Mouse (Mus musculus) fat pad, adult 2 months (tissue): ENCODE data around the gene Nup210.
"Not testable (repeated sequence)": the region's sequence is repeated elsewhere in the genome, so short reads cannot be mapped to it uniquely, and the experiment has no call there.

Source experiments
- DNase-seq: peaks from one replicate; pipeline ENCODE4 v3.0.0-alpha.2; 2011; ENCODE audit warnings: low read depth, low spot score; ENCODE audit errors: extremely low read depth

Nup210 gene

GRCm38 (mm10) chr6:91145056-91145455 lies 28.4 kb upstream of the Nup210 start:
- DNase-seq: no peak

DNA sequence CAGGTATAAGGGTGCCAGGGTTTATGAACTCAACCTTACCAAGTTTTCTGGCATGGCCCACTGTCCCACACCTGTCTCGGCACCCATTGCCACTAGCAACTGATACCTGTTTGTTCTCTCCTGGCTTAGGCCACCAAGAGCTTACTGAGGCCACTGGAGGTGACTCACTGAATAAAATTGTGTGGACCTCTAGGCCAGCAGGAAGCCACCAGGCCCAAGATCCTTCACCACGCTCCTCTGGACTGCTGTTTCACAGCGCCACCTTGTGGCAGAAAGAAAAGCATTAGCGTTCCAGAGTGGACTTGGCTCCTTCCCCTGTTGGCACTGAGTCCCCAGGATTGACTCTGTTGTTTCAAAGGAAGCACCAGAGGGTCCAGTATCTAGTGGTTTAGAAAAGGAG lies 23.2 kb upstream of the Nup210 start:
- DNase-seq: no peak

DNA sequence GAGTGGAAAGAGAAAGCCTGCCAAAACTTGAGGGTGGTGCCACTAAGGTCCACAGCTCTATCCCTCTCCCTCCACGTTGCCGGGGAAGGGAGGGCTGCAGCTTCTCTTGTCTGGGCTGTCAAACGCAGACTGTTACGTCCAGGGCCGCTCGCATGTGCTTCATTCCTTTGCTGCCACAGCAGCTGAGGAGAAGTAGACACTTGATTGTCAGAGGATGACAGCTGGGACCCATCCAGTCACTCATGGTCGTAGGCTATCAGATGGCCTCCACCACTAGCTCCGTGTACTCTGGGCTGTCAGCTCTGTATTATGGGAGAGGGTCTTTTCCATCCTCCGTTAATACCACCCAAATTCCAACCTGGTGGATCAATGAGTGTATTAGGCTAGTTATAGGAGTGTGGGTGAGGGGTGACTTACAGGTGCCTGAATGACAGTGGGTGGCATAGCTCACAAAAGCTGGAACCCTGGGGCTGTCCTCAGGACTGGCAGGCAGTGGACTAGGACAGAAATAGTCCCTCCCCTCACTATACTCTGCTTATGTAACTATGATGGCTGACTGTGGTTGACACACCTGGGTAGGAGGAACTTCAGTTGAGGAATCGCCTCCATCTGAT lies 20.8 kb upstream of the Nup210 start:
- DNase-seq: no peak

DNA sequence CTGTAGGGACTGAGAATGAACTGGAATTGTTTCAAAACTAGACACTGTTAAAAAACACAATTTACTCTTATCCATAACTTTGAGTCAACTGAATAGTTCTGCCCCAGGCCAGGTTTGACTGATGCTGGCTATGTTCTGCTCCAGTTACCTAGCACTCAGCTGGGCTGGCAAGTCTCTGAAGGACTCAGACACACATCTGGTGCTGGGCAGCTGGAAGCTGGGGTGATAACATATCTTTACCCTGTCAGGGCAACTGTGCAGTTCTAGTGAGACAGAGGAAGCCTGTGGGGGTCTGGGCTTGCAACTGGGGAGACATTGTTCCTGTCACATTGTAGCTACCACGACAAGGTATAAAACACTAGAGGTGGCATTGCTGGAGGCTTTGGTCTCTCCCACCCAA lies 14.2 kb upstream of the Nup210 start:
- no peak for DNase-seq

GRCm38 (mm10) chr6:91128996-91129395 lies 12.4 kb upstream of the Nup210 start:
- no peak for DNase-seq

DNA sequence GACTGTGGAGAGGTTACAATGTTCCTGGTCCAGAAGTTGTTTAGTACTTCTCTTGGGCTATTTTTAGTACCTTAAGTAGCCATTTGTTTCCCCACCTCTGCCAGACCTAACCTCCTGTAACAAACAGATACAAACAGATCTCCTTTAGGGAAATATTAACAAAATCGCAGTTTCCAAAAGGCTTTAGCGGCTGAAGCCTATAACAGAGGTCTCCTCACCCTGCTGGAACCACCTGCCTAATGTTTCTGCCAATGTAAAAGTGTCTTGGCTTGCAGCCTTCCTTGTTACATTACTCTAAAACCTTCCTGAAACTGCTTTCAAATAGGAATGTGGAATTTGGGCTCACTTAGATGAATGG lies 8.6 kb upstream of the Nup210 start:
- DNase-seq: no peak

- no peak for DNase-seq
Observed at GRCm38 (mm10) chr6:91124286-91125227, 7.9 kb upstream of the Nup210 start.

DNA sequence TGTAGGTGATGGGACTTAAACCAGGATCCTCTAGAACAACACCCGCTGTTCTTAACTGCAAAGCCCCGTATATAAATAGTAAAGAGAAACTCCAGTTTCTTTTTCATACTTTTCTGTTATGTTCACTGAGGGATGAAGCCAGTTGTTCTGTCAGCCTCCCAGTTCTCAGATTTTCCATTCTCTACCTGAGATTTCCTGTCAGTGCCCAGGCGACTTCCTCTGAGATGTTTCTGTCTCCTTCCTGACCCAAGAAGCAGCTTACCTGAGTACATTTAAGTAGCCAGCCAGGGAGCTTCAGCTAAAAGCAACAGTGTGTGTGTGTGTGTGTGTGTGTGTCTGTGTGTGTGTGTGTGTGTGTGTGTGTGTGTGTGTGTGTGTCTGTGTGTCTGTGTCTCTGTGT lies 6.8 kb upstream of the Nup210 start:
- DNase-seq: no peak

- DNase-seq: not testable (repeated sequence)
Observed at GRCm38 (mm10) chr6:91121089-91121488, 4.5 kb upstream of the Nup210 start.

DNA sequence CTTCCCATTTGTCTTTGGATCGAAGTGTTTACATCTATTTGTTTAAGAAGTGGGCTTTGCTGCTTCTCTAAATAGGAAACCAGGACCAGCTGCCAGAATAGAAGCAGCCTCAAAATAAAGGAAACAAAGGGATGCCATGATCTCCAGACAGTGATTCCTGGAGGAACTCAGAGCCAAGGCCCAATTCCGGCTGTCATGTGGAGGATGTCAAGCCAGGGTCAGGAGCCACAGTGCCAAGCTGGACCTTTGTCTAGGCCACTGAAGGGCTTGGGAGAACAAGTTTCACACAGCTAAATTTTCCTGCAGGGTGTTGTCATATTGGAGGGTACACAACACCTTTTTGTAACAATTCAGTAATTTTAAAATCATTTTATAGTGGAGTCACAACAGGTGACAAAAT lies 3.6 kb upstream of the Nup210 start:
- DNase-seq: no peak

DNA sequence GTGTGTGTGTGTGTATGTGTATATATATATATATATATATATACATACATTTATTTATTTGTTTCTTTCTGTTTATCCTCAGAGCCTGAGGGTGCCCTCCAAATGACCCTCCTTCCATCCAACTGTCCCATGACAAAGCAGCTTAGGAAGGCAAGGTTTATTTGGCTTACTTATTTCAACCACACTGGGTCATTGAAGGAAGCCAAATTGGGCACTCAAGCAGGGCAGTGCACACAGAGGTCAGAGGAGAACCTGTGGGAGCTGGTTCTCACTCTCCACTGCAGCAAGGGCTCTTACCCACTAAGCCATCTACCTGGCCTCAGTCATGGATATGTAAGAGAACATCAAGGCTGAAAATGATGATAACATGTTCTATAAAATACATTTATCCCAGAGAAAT lies 1.9 kb upstream of the Nup210 start:
- no peak for DNase-seq

DNA sequence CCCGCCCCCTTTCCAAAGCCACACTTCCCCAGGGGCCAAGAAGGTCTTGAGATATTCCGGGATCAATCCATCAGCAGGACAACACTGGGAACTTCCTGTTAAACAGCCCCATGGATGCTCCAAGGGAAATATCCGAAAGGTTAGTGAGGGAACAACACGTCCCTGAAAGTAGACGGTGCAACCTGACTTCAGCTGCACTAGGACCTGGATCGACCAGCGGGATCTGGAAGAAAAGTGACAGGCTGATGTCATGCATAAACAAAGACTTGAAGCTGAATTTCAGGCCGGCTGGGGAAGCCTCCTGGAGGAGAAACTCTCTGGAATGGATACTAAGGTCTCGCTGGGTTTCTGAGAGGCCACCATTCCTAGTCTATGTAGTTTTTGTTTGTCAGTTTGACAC lies 520 bp upstream of the Nup210 start:
- DNase-seq: no peak

- DNase-seq: no peak
Observed at GRCm38 (mm10) chr6:91115863-91116243, 776 bp downstream of the Nup210 start.

DNA sequence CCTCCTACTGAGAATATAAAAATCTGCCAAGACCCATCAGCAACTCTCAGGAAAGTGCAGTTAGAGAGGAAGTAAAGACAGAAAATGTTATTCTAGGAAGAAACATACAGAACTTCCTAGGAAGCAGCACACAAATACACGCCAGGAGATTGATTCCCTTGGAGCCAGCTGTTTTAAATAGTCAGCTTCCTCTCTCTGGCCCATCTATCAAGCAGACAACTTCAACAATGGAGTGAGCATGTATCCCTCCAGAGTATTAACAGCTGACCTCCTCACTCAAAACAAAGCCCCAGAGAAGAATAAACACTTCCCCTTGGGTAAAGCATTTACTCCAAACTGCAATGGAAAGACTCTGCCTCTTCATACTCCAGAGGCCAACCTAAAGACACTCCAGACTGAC lies 1.5 kb downstream of the Nup210 start:
- no peak for DNase-seq

DNA sequence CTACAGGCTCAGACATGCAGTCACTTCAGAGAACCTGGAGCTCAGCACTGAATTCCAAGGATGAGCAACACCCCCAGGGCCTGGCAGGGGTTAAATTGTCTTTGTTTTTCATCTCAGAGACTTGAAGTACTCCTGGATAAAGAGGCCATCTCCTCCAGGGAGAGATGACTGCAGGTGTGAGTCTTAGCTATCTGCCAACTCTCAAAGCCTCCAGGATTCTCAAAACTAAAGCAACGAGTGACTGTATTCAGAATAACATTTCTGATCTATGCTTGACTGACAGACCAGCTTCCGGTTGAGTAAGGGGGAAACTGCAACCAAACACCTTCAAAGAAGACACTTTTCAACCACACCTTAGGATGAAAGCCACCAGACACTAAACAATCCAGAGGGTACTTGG lies 1.9 kb downstream of the Nup210 start:
- peak; percentile 88 for DNase-seq

GRCm38 (mm10) chr6:91111954-91112252 lies 4.7 kb downstream of the Nup210 start:
- no peak for DNase-seq

- DNase-seq: no peak
Observed at GRCm38 (mm10) chr6:91111141-91111953, 5.3 kb downstream of the Nup210 start.

DNA sequence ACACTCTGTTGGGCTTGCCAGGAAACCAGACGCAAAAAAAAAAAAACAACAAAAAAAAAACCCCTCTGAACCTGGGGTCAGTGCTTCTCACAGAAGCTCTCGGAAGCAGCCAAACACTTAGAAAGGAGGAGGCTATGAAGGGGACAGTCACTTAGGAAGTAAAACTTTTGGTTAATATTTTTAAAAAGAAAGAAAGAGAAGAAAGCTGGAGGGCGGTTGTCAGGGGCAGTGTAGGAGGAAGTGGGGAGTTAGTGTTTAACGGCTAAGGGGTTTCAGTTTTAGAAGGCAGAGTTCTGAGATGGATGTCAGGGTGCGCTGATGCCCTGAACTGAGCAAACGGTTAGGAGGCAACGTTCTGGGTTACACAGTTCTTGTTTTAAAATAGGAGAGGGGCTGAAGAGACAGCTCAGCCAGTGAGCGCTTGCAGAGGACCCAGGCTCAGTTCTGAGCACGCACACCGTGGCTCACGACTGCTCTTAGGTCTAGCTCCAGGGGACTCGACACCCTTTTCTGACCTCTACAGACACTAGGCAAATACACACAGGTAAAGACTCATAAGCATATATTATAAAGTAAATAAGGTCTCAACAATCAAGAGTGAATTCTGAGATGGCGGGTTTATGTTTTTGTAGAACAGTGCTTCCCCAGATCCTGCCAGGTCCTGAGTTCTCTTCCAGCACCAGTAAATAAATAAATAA lies 6.2 kb downstream of the Nup210 start:
- DNase-seq: no peak

DNA sequence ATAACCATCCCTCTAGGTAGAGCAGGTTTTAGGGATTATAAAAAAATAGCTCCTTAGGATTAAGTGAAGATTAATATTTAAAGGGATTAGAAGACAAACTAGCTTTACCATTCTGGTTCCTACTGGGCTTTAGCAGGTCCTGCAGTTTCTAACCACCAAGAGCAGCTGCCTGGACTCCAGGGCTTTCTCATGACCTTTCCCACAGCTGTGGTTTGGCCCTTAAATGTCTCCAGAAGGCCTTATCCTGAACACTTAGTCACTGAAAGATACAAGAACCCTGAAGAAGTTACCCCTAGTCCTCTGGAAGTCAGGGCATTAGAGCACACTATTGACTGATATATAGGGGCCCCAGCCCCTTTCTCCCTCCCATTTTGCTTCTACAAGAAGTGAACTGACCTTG lies 7.1 kb downstream of the Nup210 start:
- no peak for DNase-seq

DNA sequence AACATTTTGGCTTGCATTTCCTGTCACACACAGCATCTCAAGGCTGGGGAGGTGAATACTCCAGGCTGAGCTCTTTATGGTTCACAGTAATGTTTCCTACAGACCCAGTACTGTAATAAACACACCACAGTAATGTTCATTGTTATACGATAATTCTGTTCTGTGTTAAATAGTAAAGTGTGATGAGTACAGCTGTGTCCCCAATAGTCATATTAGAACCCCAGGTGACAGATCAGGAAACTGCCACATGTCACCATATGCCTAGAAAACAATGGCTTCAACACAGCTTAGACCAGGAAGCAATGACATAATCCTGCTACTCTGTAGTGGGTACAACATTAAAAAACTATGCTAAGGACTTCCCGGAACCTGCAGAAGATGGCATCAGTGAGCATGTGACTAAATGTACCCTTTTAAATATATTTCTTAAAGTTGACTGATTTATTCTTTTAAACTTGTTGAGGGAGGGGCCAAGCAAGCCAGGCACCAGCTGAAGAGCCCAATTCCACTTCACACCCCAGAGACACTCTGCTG lies 7.6 kb downstream of the Nup210 start:
- no peak for DNase-seq

- DNase-seq: no peak
Observed at GRCm38 (mm10) chr6:91108301-91108916, 8.2 kb downstream of the Nup210 start.
